Mouse (Mus musculus) heart, adult 2 months (tissue): ENCODE results near the gene Plekha6. TPM values are rescaled to one million over a fixed set of nuclear protein-coding genes. Genes with fewer than 3 reads are reported as not detected.

Experiments
- DNase-seq, 2 experiments: peaks; one replicate each; pipeline ENCODE4 v3.0.0; 2021
- H3K27ac ChIP-seq: fragments of 200-600 bp; 2 replicates; pipeline ENCODE4 v1.8.1; 2022
- H3K27me3 ChIP-seq: fragments of 200-500 bp; 2 replicates; pipeline ENCODE4 v1.6.1; 2012; ENCODE audit warnings: mild to moderate bottlenecking, low read length, inconsistent platforms, mixed read lengths; ENCODE audit not compliant: control insufficient read depth, insufficient read depth
- H3K36me3 ChIP-seq: fragments of 200-500 bp; 2 replicates; pipeline ENCODE4 v1.6.1; 2012; ENCODE audit warnings: low read length, inconsistent platforms; ENCODE audit not compliant: control insufficient read depth, insufficient read depth
- H3K4me1 ChIP-seq: fragments of 200-500 bp; 2 replicates; pipeline ENCODE4 v1.6.1; 2011; ENCODE audit warnings: low read length; ENCODE audit not compliant: control insufficient read depth, insufficient read depth
- H3K4me3 ChIP-seq: fragments of 200-600 bp; 2 replicates; pipeline ENCODE4 v1.8.1; 2022
- H3K79me2 ChIP-seq: fragments of 200-500 bp; replicated peaks from 2 replicates; pipeline ENCODE4 v1.6.1; 2012; ENCODE audit warnings: mild to moderate bottlenecking, inconsistent platforms, low read length, moderate library complexity, mixed read lengths; ENCODE audit not compliant: control insufficient read depth, insufficient read depth
- H3K9ac ChIP-seq: fragments of 200-500 bp; 2 replicates; pipeline ENCODE4 v1.6.1; 2012; ENCODE audit warnings: low read depth, mild to moderate bottlenecking, control low read depth, inconsistent platforms, low read length, mixed read lengths
- CTCF ChIP-seq: fragments of 200-600 bp; IDR thresholded peaks from 2 replicates; pipeline ENCODE4 v1.8.1; 2022; ENCODE audit warnings: antibody characterized with exemption, mild to moderate bottlenecking, moderate library complexity
- EP300 ChIP-seq: fragments of 200-500 bp; IDR thresholded peaks from 2 replicates; pipeline ENCODE4 v1.6.1; 2011; ENCODE audit warnings: low read depth, low read length, control low read depth; ENCODE audit not compliant: insufficient read depth
- POLR2A ChIP-seq: fragments of 200-500 bp; IDR thresholded peaks from 2 replicates; pipeline ENCODE4 v1.6.1; 2011; ENCODE audit warnings: mild to moderate bottlenecking, low read depth, low read length, control low read depth; ENCODE audit not compliant: insufficient read depth
- WGBS: fragments of 180-500 bp; shearing (Covaris S2); methylation state at CpG from one replicate; pipeline ENCODE4 v1.1.7; 2018; 5-methylcytosine and 5-hydroxymethylcytosine counted together
- intact Hi-C: fragments of 180-260 bp; cut with DNase I; formaldehyde crosslinking; loops from one replicate; pipeline ENCODE4 v1.15.1; 2025
- polyA plus RNA-seq: library from polyadenylated mRNA; depleted of rRNA; stranded (reverse); fragments of >200 nt; gene quantifications from 2 replicates; pipeline ENCODE4 v1.2.3, GENCODE M21; 2012
- total RNA-seq, 2 experiments: library from RNA; stranded (reverse); gene quantifications; 2 replicates each; pipeline ENCODE4 v1.2.3; 2021

The Plekha6 gene
- total and polyA plus RNA-seq, 3 experiments, result 51.0 to 67.5 (median 55.2) TPM

- DNase-seq, result no peak
- no peaks in the 10 kb centered on the region for H3K4me1 ChIP-seq
- H3K36me3 ChIP-seq, result no peaks in the 10 kb centered on the region
- WGBS, result 91% methylated on average over 6 of the region's 6 CpGs
- no peaks in the 10 kb centered on the region for H3K79me2 ChIP-seq
- TF ChIP-seq EP300 (no peak), POLR2A (no peak), CTCF (no peak)
- no peaks in the 10 kb centered on the region for H3K27me3 ChIP-seq
- H3K9ac ChIP-seq, result no peak overlapping the region
- no peak overlapping the region for H3K27ac ChIP-seq
- H3K4me3 ChIP-seq, result no peak overlapping the region
- intact Hi-C loops, result no loop called here
Measured at GRCm38 (mm10) chr1:133124137-133124536, 39.9 kb upstream of the Plekha6 start.

DNA sequence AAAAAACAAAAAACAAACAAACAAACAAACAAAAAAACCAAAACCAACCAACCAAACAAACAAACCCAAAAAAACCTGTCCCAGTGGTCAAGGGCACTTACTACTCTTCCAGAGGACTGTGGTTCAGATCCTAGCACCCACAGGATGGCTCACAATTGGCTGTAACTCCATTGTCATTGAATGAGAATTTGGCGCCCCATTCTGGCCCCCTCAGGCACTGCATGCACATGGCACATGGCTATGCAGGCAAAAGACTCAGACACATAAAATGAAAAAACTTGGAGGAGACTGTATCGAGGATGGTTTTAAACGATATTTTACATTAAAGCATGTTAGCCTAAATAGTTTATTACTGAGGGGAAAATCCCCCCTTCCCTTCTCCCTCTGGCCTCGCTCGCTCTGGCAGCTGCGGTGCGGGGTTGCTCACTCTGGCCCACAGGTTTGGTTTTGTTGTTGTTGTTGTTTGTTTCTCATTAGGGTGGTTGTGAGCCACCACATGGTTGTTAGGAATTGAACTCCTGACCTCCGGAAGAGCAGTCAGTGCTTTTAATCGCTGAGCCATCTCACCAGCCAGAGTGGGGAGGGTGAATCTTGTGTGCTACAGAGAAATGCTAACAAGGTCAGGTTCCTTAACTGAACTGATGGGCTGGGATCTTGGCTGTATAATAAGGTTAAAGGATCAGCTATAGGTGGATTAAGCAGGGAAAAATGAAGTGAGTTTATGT is 38.2 kb upstream of the Plekha6 start:
- Histone ChIP-seq H3K9ac (no peak overlapping the region), H3K27me3 (no peaks in the 10 kb centered on the region), H3K79me2 (no peaks in the 10 kb centered on the region), H3K27ac (no peak overlapping the region), H3K4me3 (no peak overlapping the region), H3K36me3 (peaks cover 1% of the 10 kb centered on the region; the same call in 1 of the 2 replicates), H3K4me1 (no peaks in the 10 kb centered on the region)
- DNase-seq, result no peak
- peak; percentile 30; the same call in 1 of the 2 replicates for TF ChIP-seq CTCF
- TF ChIP-seq EP300, result no peak
- no peak for TF ChIP-seq POLR2A
- 89% methylated on average over 9 of the region's 9 CpGs for WGBS
- intact Hi-C loops, result no loop called here

DNA sequence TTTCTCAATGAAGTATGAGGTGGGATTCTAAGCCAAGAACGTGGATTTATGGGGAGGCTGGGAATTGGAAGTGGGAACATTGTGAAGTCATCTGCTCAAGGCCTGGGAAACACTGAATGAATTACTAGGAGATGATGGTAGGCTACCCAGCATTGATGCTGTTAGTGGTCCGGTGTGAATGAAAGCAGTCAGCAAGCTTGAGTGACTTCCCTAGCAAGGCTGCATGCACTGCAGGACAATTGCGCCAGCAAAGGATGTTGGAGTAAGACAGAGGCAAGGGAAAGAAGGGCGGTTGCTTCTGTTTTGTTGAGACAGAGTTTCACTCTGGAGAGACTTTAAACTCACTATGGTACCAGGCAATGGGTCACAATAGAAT is 37.7 kb upstream of the Plekha6 start:
- no peak overlapping the region for H3K27ac ChIP-seq
- peaks cover 1% of the 10 kb centered on the region; the same call in 1 of the 2 replicates for H3K36me3 ChIP-seq
- WGBS, result 73% methylated on average over 4 of the region's 4 CpGs
- intact Hi-C loops, result no loop called here
- no peaks in the 10 kb centered on the region for H3K79me2 ChIP-seq
- no peak overlapping the region for H3K4me3 ChIP-seq
- H3K9ac ChIP-seq, result no peak overlapping the region
- TF ChIP-seq EP300 (no peak), POLR2A (no peak), CTCF (no peak)
- H3K4me1 ChIP-seq, result no peaks in the 10 kb centered on the region
- DNase-seq, result no peak
- H3K27me3 ChIP-seq, result no peaks in the 10 kb centered on the region

DNA sequence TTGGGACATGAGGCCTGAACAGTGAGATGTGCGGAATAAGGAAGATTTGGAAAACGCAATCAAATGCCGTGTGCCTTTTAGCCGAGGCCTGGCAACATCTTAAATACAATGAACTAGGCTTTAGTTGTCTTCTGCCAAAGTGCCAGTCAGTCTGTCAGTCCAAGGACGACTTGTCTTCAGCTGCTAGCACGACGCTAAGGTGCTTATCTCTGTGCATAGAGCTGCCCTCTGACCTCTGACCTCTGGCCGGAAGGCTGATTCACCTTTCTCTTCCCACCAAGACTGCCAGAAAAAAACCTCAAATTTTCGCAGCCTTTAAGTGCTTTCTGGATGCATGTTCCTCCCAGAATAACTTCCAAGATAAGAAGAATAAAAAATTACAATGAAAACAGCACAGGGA is 36.7 kb upstream of the Plekha6 start:
- TF ChIP-seq CTCF, result no peak
- TF ChIP-seq POLR2A, result no peak
- TF ChIP-seq EP300, result no peak
- no peaks in the 10 kb centered on the region for H3K27me3 ChIP-seq
- DNase-seq, result no peak
- H3K27ac ChIP-seq, result no peak overlapping the region
- H3K79me2 ChIP-seq, result no peaks in the 10 kb centered on the region
- 51% methylated on average over 9 of the region's 9 CpGs for WGBS
- H3K4me1 ChIP-seq, result no peaks in the 10 kb centered on the region
- H3K9ac ChIP-seq, result no peak overlapping the region
- H3K36me3 ChIP-seq, result peaks cover 1% of the 10 kb centered on the region; the same call in 1 of the 2 replicates
- H3K4me3 ChIP-seq, result no peak overlapping the region
- intact Hi-C loops, result no loop called here

DNA sequence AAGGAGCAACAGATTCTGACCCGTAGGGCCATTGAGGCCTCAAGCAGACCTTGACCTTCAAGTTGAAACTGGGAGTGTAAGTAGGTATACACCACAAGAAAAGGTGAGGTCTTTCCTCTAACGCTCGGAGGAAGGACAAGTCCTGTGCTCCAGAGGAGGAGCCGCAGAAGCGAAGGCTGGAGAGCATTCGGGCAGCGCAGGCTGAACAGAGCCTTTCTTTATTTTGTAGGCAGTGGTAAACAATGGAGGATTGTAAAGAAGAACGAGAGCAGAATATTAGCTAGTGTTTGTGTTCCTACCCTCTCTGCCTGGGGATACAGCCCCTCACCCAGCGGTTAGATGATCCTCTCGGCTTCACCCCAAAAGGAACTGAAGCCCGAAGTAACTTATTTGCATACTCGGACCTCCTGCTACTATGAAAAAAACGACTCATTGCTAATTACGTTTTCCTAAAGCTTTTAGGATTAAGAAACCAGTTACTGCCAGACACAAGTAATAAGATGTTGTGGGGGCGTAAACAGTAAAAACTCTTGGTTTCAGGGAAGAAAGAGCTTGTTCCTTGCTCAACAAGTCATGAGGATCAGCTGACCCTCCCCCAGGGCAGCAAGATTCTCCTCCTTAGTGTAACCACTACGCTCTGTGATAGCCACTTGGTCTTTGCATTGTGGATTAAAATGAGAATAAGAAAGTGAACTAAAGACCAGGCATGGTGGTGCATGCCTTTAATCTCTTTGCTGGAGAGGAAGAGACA is 34.4 kb upstream of the Plekha6 start:
- H3K9ac ChIP-seq, result no peak overlapping the region
- DNase-seq, result no peak
- no peaks in the 10 kb centered on the region for H3K27me3 ChIP-seq
- no peak overlapping the region for H3K4me3 ChIP-seq
- peaks cover 8% of the 10 kb centered on the region for H3K36me3 ChIP-seq
- H3K79me2 ChIP-seq, result peaks cover 3% of the 10 kb centered on the region; the same call in 1 of the 2 replicates
- peak overlapping the region; percentile 16; the same call in 1 of the 2 replicates for H3K27ac ChIP-seq
- TF ChIP-seq POLR2A, result no peak
- TF ChIP-seq CTCF, result no peak
- TF ChIP-seq EP300, result no peak
- WGBS, result 67% methylated on average over 16 of the region's 16 CpGs
- intact Hi-C loops, result loop anchor here (5.0 kb wide), 2 partner anchors 293 to 788 kb away; partner anchors contain the start of gene Sox13
- no peaks in the 10 kb centered on the region for H3K4me1 ChIP-seq
